Mouse (Mus musculus): ENCODE data around the gene Haus8. TPM values are rescaled to one million over a fixed set of nuclear protein-coding genes. Genes with fewer than 3 reads are reported as not detected.
A peak's percentile ranks its signal among the peaks of the same experiment; 100 is the strongest.

Haus8 gene
- total and polyA plus RNA-seq, 3 experiments: 21.0 to 30.3 (median 25.1) TPM

- H3K27me3 ChIP-seq (replicated peaks): no peaks in the 10 kb centered on the region
- H3K9me3 ChIP-seq (replicated peaks; ENCODE audit: low read length): peaks cover 11% of the 10 kb centered on the region
- H3K9ac ChIP-seq (ENCODE audit: insufficient read depth, low read depth): no peak overlapping the region
- peaks cover 29 to 70% of the 10 kb centered on the region in 2 experiments for H3K4me1 ChIP-seq (ENCODE audit: control insufficient read depth in 1 of 2, insufficient read depth in 2 of 2)
- no peak for TF ChIP-seq CHD2 (IDR thresholded peaks at IDR 0.05; ENCODE audit: low read length)
- TF ChIP-seq SMC3 (IDR thresholded peaks at IDR 0.05; ENCODE audit: low read depth, low read length): no peak
- no peak for TF ChIP-seq MXI1 (IDR thresholded peaks at IDR 0.05; ENCODE audit: low read depth, low read length)
- TF ChIP-seq ZNF384 (IDR thresholded peaks at IDR 0.05; ENCODE audit: low read depth, low read length): no peak
- no peak for TF ChIP-seq CHD1 (IDR thresholded peaks at IDR 0.05; ENCODE audit: low read depth, low read length)
- no peak overlapping the region for H3K4me2 ChIP-seq (ENCODE audit: insufficient read depth, low read depth, poor library complexity, severe bottlenecking)
- no peaks in the 10 kb centered on the region for H3K79me2 ChIP-seq (replicated peaks; ENCODE audit: control insufficient read depth, extremely low read depth, insufficient read depth, poor library complexity, severe bottlenecking)
- H3K4me3 ChIP-seq (replicated peaks in 1 of 3; ENCODE audit: low read depth in 2 of 3, low read length in 2 of 3, poor library complexity in 1 of 3): no peak overlapping the region
- H3K36me3 ChIP-seq (replicated peaks in 1 of 2; ENCODE audit: control insufficient read depth in 1 of 2, insufficient read depth in 1 of 2, low read length in 1 of 2): peaks cover 13 to 76% of the 10 kb centered on the region in 2 experiments
- dilution Hi-C loops (cut with MboI; ENCODE audit: extremely low pct_ligation_motif_present, extremely low pct_unique_long_range_greater_than_20kb, low sequenced_read_pairs) (no loop called here), in situ Hi-C loops (cut with MboI; ENCODE audit: low pct_ligation_motif_present, low pct_unique_long_range_greater_than_20kb, low sequenced_read_pairs) (no loop called here)
- H3K27ac ChIP-seq (ENCODE audit: insufficient read depth, low read depth): no peak overlapping the region
- DNase-seq (ENCODE audit: extremely low read depth): no peak
Observed at GRCm38 (mm10) chr8:71299716-71300115, 27.0 kb upstream of the Haus8 start.

GRCm38 (mm10) chr8:71297439-71297838 is 24.7 kb upstream of the Haus8 start:
- dilution Hi-C loops (cut with MboI; ENCODE audit: extremely low pct_ligation_motif_present, extremely low pct_unique_long_range_greater_than_20kb, low sequenced_read_pairs) (no loop called here), in situ Hi-C loops (cut with MboI; ENCODE audit: low pct_ligation_motif_present, low pct_unique_long_range_greater_than_20kb, low sequenced_read_pairs) (no loop called here)
- H3K9ac ChIP-seq (ENCODE audit: insufficient read depth, low read depth): no peak overlapping the region
- H3K9me3 ChIP-seq (replicated peaks; ENCODE audit: low read length): peaks cover 7% of the 10 kb centered on the region
- DNase-seq (ENCODE audit: extremely low read depth): peak; percentile 29
- no peak overlapping the region for H3K4me3 ChIP-seq (replicated peaks in 1 of 3; ENCODE audit: low read depth in 2 of 3, low read length in 2 of 3, poor library complexity in 1 of 3)
- H3K27ac ChIP-seq (ENCODE audit: insufficient read depth, low read depth): peak overlapping the region; percentile 92
- peaks cover 13 to 65% of the 10 kb centered on the region in 2 experiments for H3K36me3 ChIP-seq (replicated peaks in 1 of 2; ENCODE audit: control insufficient read depth in 1 of 2, insufficient read depth in 1 of 2, low read length in 1 of 2)
- no peaks in the 10 kb centered on the region for H3K27me3 ChIP-seq (replicated peaks)
- no peak overlapping the region for H3K4me2 ChIP-seq (ENCODE audit: insufficient read depth, low read depth, poor library complexity, severe bottlenecking)
- peaks cover 29 to 68% of the 10 kb centered on the region in 2 experiments for H3K4me1 ChIP-seq (ENCODE audit: control insufficient read depth in 1 of 2, insufficient read depth in 2 of 2)
- H3K79me2 ChIP-seq (replicated peaks; ENCODE audit: control insufficient read depth, extremely low read depth, insufficient read depth, poor library complexity, severe bottlenecking): no peaks in the 10 kb centered on the region
- no peak for TF ChIP-seq POLR2A (IDR thresholded peaks at IDR 0.05; ENCODE audit: low read depth, low read length)
- no peak for TF ChIP-seq MAX (IDR thresholded peaks at IDR 0.05; ENCODE audit: low read length)
- no peak for TF ChIP-seq ELF1 (IDR thresholded peaks at IDR 0.05; ENCODE audit: low read depth, low read length)
- no peak for TF ChIP-seq MXI1 (IDR thresholded peaks at IDR 0.05; ENCODE audit: low read depth, low read length)
- peak; percentile 61 for TF ChIP-seq ETS1 (conservative IDR thresholded peaks at IDR 0.05; ENCODE audit: low read depth, low read length)
- TF ChIP-seq KAT2A (IDR thresholded peaks at IDR 0.05; ENCODE audit: insufficient replicate concordance, low read length): no peak
- TF ChIP-seq JUN (IDR thresholded peaks at IDR 0.05; ENCODE audit: insufficient read depth, low read depth, low read length): no peak
- no peak for TF ChIP-seq NRF1 (IDR thresholded peaks at IDR 0.05; ENCODE audit: low read depth, low read length)
- TF ChIP-seq MYC (IDR thresholded peaks at IDR 0.05; ENCODE audit: low read depth, low read length): peak; percentile 71
- TF ChIP-seq ZMIZ1 (IDR thresholded peaks at IDR 0.05; ENCODE audit: low read depth, low read length): no peak
- TF ChIP-seq SMC3 (IDR thresholded peaks at IDR 0.05; ENCODE audit: low read depth, low read length): no peak
- no peak for TF ChIP-seq SIN3A (IDR thresholded peaks at IDR 0.05; ENCODE audit: low read length)

Data from CH12.LX (cell line).